Mouse (Mus musculus) C2C12 (cell line): ENCODE data around the gene Pitpnm3. TPM values are rescaled to one million over a fixed set of nuclear protein-coding genes. Genes with fewer than 3 reads are reported as not detected.

ENCODE experiments used
- H3K27me3 ChIP-seq: one replicate; pipeline ENCODE4 v1.6.1; 2011; ENCODE audit not compliant: control insufficient read depth, insufficient read depth, insufficient read length
- H3K36me3 ChIP-seq: one replicate; pipeline ENCODE4 v1.6.1; 2011; ENCODE audit not compliant: control insufficient read depth, insufficient read depth
- H3K4me3 ChIP-seq: one replicate; pipeline ENCODE4 v1.5.1; 2011; ENCODE audit warnings: mild to moderate bottlenecking, control low read depth; ENCODE audit not compliant: poor library complexity, insufficient read depth, severe bottlenecking
- H3K79me2 ChIP-seq: one replicate; pipeline ENCODE4 v1.6.1; 2011; ENCODE audit not compliant: control insufficient read depth, insufficient read depth
- H3K79me3 ChIP-seq: one replicate; pipeline ENCODE4 v1.6.1; 2011; ENCODE audit warnings: low read depth, control low read depth
- H3ac ChIP-seq: one replicate; pipeline ENCODE3; 2011; ENCODE audit warnings: low read depth; ENCODE audit not compliant: control insufficient read depth, insufficient read length
- CEBPB ChIP-seq: IDR thresholded peaks from one replicate; pipeline ENCODE4 v1.6.1; 2011; ENCODE audit warnings: low read depth, mild to moderate bottlenecking, control low read depth, moderate library complexity
- CTCF ChIP-seq: IDR thresholded peaks from one replicate; pipeline ENCODE4 v1.5.1; 2011; ENCODE audit not compliant: control insufficient read depth, insufficient read depth, insufficient read length
- FOSL1 ChIP-seq: IDR thresholded peaks from one replicate; pipeline ENCODE4 v1.8.0; 2011; ENCODE audit warnings: mild to moderate bottlenecking, low read length; ENCODE audit not compliant: poor library complexity, insufficient read depth, severe bottlenecking
- MAX ChIP-seq: IDR thresholded peaks from one replicate; pipeline ENCODE4 v1.6.1; 2011; ENCODE audit warnings: mild to moderate bottlenecking, control low read depth
- MYOD1 ChIP-seq: IDR thresholded peaks from one replicate; pipeline ENCODE4 v1.6.1; 2011; ENCODE audit warnings: low read depth; ENCODE audit not compliant: control insufficient read depth, insufficient read length
- MYOG ChIP-seq: IDR thresholded peaks from one replicate; pipeline ENCODE4 v1.6.1; 2011; ENCODE audit not compliant: control insufficient read depth, insufficient read length; ENCODE audit errors: extremely low read depth
- USF1 ChIP-seq: IDR thresholded peaks from one replicate; pipeline ENCODE4 v1.6.1; 2011; ENCODE audit warnings: low read depth, mild to moderate bottlenecking, control low read depth, moderate library complexity
- polyA plus RNA-seq: library from polyadenylated mRNA; unstranded; fragments of >200 nt; fragmentation: generic; extraction: Trizol; gene quantifications from one replicate; pipeline ENCODE4 v1.2.1, GENCODE M21; 2012; ENCODE audit warnings: missing spikeins

Gene Pitpnm3
- polyA plus RNA-seq, 1 experiment, result 0.02 TPM

GRCm38 (mm10) chr11:72145877-72146248 is 10.3 kb upstream of the Pitpnm3 start:
- H3K36me3 ChIP-seq, result no peaks in the 10 kb centered on the region
- peaks cover 2% of the 10 kb centered on the region for H3K27me3 ChIP-seq
- H3K4me3 ChIP-seq, result no peak overlapping the region
- no peak overlapping the region for H3ac ChIP-seq
- H3K79me3 ChIP-seq, result no peaks in the 10 kb centered on the region
- no peak for TF ChIP-seq MYOG
- TF ChIP-seq MAX, result no peak
- no peak for TF ChIP-seq USF1
- TF ChIP-seq CEBPB, result no peak
- no peak for TF ChIP-seq MYOD1
- TF ChIP-seq FOSL1, result no peak
- TF ChIP-seq CTCF, result no peak
- no peaks in the 10 kb centered on the region for H3K79me2 ChIP-seq

GRCm38 (mm10) chr11:72145182-72145876 is 9.8 kb upstream of the Pitpnm3 start:
- H3K27me3 ChIP-seq, result peaks cover 8% of the 10 kb centered on the region
- H3K79me3 ChIP-seq, result no peaks in the 10 kb centered on the region

GRCm38 (mm10) chr11:72142889-72143288 is 7.3 kb upstream of the Pitpnm3 start:
- Histone ChIP-seq H3K79me2 (no peaks in the 10 kb centered on the region), H3ac (no peak overlapping the region), H3K4me3 (no peak overlapping the region), H3K36me3 (no peaks in the 10 kb centered on the region), H3K79me3 (no peaks in the 10 kb centered on the region), H3K27me3 (peaks cover 25% of the 10 kb centered on the region)
- TF ChIP-seq FOSL1 (no peak), CEBPB (no peak), CTCF (no peak), USF1 (no peak), MAX (no peak), MYOD1 (no peak), MYOG (no peak)

More at GRCm38 (mm10) chr11:72145182-72145876, 9.8 kb upstream of the Pitpnm3 start:
- Histone ChIP-seq H3K79me2 (no peaks in the 10 kb centered on the region), H3ac (no peak overlapping the region), H3K36me3 (no peaks in the 10 kb centered on the region), H3K4me3 (no peak overlapping the region)
- no peak for TF ChIP-seq USF1
- peak; percentile 3 for TF ChIP-seq CTCF

GRCm38 (mm10) chr11:72140198-72140597 is 4.6 kb upstream of the Pitpnm3 start:
- H3K4me3 ChIP-seq, result no peak overlapping the region
- no peaks in the 10 kb centered on the region for H3K79me3 ChIP-seq
- TF ChIP-seq MYOG (no peak), MYOD1 (no peak), MAX (no peak), FOSL1 (no peak), CTCF (no peak), USF1 (no peak), CEBPB (no peak)
- no peaks in the 10 kb centered on the region for H3K79me2 ChIP-seq
- no peak overlapping the region for H3ac ChIP-seq
- peaks cover 48% of the 10 kb centered on the region for H3K27me3 ChIP-seq
- no peaks in the 10 kb centered on the region for H3K36me3 ChIP-seq

- peaks cover 78% of the 10 kb centered on the region for H3K27me3 ChIP-seq
- no peaks in the 10 kb centered on the region for H3K79me2 ChIP-seq
- H3K4me3 ChIP-seq, result no peak overlapping the region
Observed at GRCm38 (mm10) chr11:72136231-72136982, 829 bp upstream of the Pitpnm3 start.

More at GRCm38 (mm10) chr11:72136231-72136982, 829 bp upstream of the Pitpnm3 start:
- Histone ChIP-seq H3ac (no peak overlapping the region), H3K79me3 (no peaks in the 10 kb centered on the region), H3K36me3 (no peaks in the 10 kb centered on the region)
- no peak for TF ChIP-seq MYOD1
- no peak for TF ChIP-seq MAX
- no peak for TF ChIP-seq USF1
- TF ChIP-seq MYOG, result no peak
- no peak for TF ChIP-seq CEBPB
- TF ChIP-seq CTCF, result no peak
- TF ChIP-seq FOSL1, result no peak
